Mouse (Mus musculus) liver, adult 2 months (tissue): ENCODE data around the gene Olfr434. TPM values are rescaled to one million over a fixed set of nuclear protein-coding genes. Genes with fewer than 3 reads are reported as not detected.

Experiments
- DNase-seq: peaks from one replicate; pipeline ENCODE4 v3.0.0-alpha.2; 2011; ENCODE audit warnings: low read depth, low spot score; ENCODE audit errors: extremely low read depth
- H3K27ac ChIP-seq: fragments of 200-500 bp; replicated peaks from 2 replicates; pipeline ENCODE4 v1.5.1; 2012; ENCODE audit warnings: low read depth, mild to moderate bottlenecking, control low read depth, inconsistent platforms, low read length; ENCODE audit not compliant: insufficient read depth
- H3K27me3 ChIP-seq: fragments of 200-500 bp; 2 replicates; pipeline ENCODE4 v1.6.1; 2012; ENCODE audit warnings: mild to moderate bottlenecking, moderate library complexity, low read length, inconsistent platforms; ENCODE audit not compliant: control insufficient read depth, insufficient read depth
- H3K36me3 ChIP-seq: fragments of 200-500 bp; 2 replicates; pipeline ENCODE4 v1.6.1; 2012; ENCODE audit warnings: low read length, inconsistent platforms; ENCODE audit not compliant: control insufficient read depth, insufficient read depth
- H3K4me1 ChIP-seq: fragments of 200-500 bp; 2 replicates; pipeline ENCODE4 v1.6.1; 2011; ENCODE audit warnings: low read length; ENCODE audit not compliant: control insufficient read depth, insufficient read depth
- H3K4me3 ChIP-seq: fragments of 200-500 bp; 2 replicates; pipeline ENCODE4 v1.5.1; 2011; ENCODE audit warnings: low read depth, mild to moderate bottlenecking, control low read depth, low read length, moderate library complexity; ENCODE audit not compliant: insufficient read depth
- H3K79me2 ChIP-seq: fragments of 200-500 bp; 2 replicates; pipeline ENCODE4 v1.6.1; 2012; ENCODE audit warnings: inconsistent platforms, mild to moderate bottlenecking, low read length, moderate library complexity; ENCODE audit not compliant: control insufficient read depth, insufficient read depth
- H3K9ac ChIP-seq: fragments of 200-500 bp; 2 replicates; pipeline ENCODE4 v1.6.1; 2012; ENCODE audit warnings: low read depth, mild to moderate bottlenecking, control low read depth, inconsistent platforms, low read length
- CTCF ChIP-seq: fragments of 200-500 bp; IDR thresholded peaks from 2 replicates; pipeline ENCODE4 v1.5.1; 2011; ENCODE audit warnings: low read depth, low read length, control low read depth
- POLR2A ChIP-seq: fragments of 200-500 bp; IDR thresholded peaks from 2 replicates; pipeline ENCODE4 v1.6.1; 2011; ENCODE audit warnings: low read length, control low read depth; ENCODE audit not compliant: insufficient read depth; ENCODE audit errors: extremely low read depth
- WGBS: fragments of 180-500 bp; shearing (Covaris S2); methylation state at CpG from one replicate; pipeline ENCODE4 v1.1.7; 2018; 5-methylcytosine and 5-hydroxymethylcytosine counted together
- polyA plus RNA-seq: library from polyadenylated mRNA; depleted of rRNA; stranded (reverse); fragments of >200 nt; gene quantifications from 2 replicates; pipeline ENCODE4 v1.2.3, GENCODE M21; 2012; rRNA removed
- total RNA-seq: library from RNA; depleted of rRNA; stranded (reverse); fragments of >200 nt; gene quantifications from 2 replicates; pipeline ENCODE4 v1.2.3, GENCODE M21; 2014; rRNA removed

The Olfr434 gene
- total and polyA plus RNA-seq, 2 experiments, result not detected

GRCm38 (mm10) chr6:43266356-43266755 lies 53.5 kb downstream of the Olfr434 start:
- H3K79me2 ChIP-seq, result peaks cover 15% of the 10 kb centered on the region
- WGBS, result 2% methylated on average over 8 of the region's 8 CpGs
- H3K4me1 ChIP-seq, result peaks cover 4% of the 10 kb centered on the region; the same call in 1 of the 2 replicates
- peak; percentile 30; the same call in 1 of the 2 replicates for TF ChIP-seq CTCF
- no peak for TF ChIP-seq POLR2A
- peak; percentile 66 for DNase-seq
- peak overlapping the region; percentile 82 for H3K4me3 ChIP-seq
- H3K9ac ChIP-seq, result peak overlapping the region; percentile 88
- no peaks in the 10 kb centered on the region for H3K36me3 ChIP-seq
- no peaks in the 10 kb centered on the region for H3K27me3 ChIP-seq
- peak overlapping the region; percentile 79 for H3K27ac ChIP-seq

Other genes starting within 250 kb of the Olfr434 start
- gene Olfr441, start 106.7 kb upstream of the Olfr434 start, total RNA-seq, result not detected in 2 replicates
- not detected in 2 replicates for gene Olfr441, start 106.7 kb upstream of the Olfr434 start, polyA plus RNA-seq
- gene Olfr237-ps1, start 66.5 kb upstream of the Olfr434 start, total RNA-seq, result not detected in 2 replicates
- gene Olfr237-ps1, start 66.5 kb upstream of the Olfr434 start, polyA plus RNA-seq, result not detected in 2 replicates
- gene Olfr437, start 49.7 kb upstream of the Olfr434 start, total RNA-seq, result not detected in 2 replicates
- gene Olfr437, start 49.7 kb upstream of the Olfr434 start, polyA plus RNA-seq, result not detected in 2 replicates
- not detected in 2 replicates for gene Olfr13, start 40.9 kb upstream of the Olfr434 start, total RNA-seq
- not detected in 2 replicates for gene Olfr13, start 40.9 kb upstream of the Olfr434 start, polyA plus RNA-seq
- gene Olfr435, start 15.9 kb upstream of the Olfr434 start, total RNA-seq, result not detected in 2 replicates
- gene Olfr435, start 15.9 kb upstream of the Olfr434 start, polyA plus RNA-seq, result not detected in 2 replicates
- gene Olfr47, start 18.5 kb downstream of the Olfr434 start, total RNA-seq, result not detected in 2 replicates
- not detected in 2 replicates for gene Olfr47, start 18.5 kb downstream of the Olfr434 start, polyA plus RNA-seq
- 10.4 and 11.9 TPM in 2 replicates for gene Arhgef5, start 52.6 kb downstream of the Olfr434 start, total RNA-seq
- 9.4 and 11.4 TPM in 2 replicates for gene Arhgef5, start 52.6 kb downstream of the Olfr434 start, polyA plus RNA-seq
- gene Nobox, start 96.5 kb downstream of the Olfr434 start, total RNA-seq, result not detected in 2 replicates
- gene Nobox, start 96.5 kb downstream of the Olfr434 start, polyA plus RNA-seq, result 0.04 TPM in 1 of 2 replicates, not detected in the other